Mouse (Mus musculus) layer of hippocampus, postnatal 14 days (tissue): ENCODE results near the gene Nkapd1. TPM values are rescaled to one million over a fixed set of nuclear protein-coding genes. Genes with fewer than 3 reads are reported as not detected.
"Not testable (repeated sequence)": the region's sequence is repeated elsewhere in the genome, so short reads cannot be mapped to it uniquely, and the experiment has no call there.

Experiments used
- DNase-seq, 2 experiments: peaks; one replicate each; pipeline ENCODE4 v3.0.0; 2021 to 2022; ENCODE audit warnings: low spot score in 2 of 2, mixed read lengths in 1 of 2
- long read RNA-seq, 2 experiments: library from polyadenylated mRNA; stranded (forward); transcript quantifications; one replicate each; pipeline ENCODE4 v2.0.0; 2021
- total RNA-seq, 2 experiments: library from RNA; stranded (reverse); gene quantifications; 2 replicates each; pipeline ENCODE4 v1.2.3; 2021

The Nkapd1 gene
- total RNA-seq, result 10 to 100 TPM; 22.9 to 23.9 TPM
- long read RNA-seq, experiment 1, transcript Nkapd1-203 (6 exons, 1,225 nt), result major isoform, 11 of 19 reads
- long read RNA-seq, experiment 1, partial matches to known transcripts, result 0 of 19 reads
- long read RNA-seq, experiment 1, other reads (novel, unspliced or antisense), result 6 of 19 reads
- long read RNA-seq, experiment 2, transcript Nkapd1-203 (6 exons, 1,225 nt), result major isoform, 10 of 16 reads
- long read RNA-seq, experiment 2, partial matches to known transcripts, result 0 of 16 reads
- long read RNA-seq, experiment 2, other reads (novel, unspliced or antisense), result 1 of 16 reads

DNA sequence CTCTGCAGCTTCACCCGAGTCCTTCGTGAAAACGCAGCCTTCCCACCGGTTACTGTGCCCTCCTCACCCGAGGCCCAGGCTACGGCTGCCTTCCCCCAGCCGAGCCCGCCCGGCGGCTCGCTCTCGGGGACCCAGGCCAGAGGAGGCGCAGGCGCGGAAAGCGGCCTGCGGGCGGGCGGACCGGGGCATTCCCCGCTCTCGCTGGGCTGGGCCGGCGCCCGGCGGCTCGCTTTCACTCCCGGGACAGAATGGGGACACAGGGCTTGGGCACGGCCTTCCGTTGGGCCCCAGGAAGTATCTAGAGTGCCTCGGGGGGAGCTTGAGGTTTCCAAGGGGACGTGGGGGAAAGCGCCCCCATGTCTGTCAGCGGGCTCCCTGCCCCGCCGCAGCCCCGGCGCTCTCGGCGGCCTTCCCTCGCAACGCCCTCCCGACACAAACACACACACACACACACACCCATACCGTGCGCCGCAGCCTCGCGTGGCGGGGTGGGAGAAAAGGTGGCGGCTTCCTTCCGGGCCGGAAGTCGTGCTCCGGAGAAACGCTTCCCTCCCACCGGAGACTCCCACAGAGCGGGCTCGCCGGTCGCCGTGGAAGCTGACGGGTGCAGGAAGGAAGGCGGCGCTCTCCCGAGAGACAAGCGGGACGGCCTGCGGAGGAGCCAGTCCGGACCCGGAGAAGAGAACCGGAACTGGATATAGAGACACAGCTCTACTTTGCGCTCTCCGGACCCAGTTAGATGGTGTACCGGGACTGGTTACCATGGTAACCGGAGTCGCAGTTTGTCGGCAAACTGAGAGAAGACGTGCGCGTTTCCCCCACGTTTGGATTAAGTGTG, at the start of gene Nkapd1, which contains the start of gene Pih1d2:
Nkapd1 (minus strand) TSS at position 699 of the 838 bp plus-strand sequence.
Pih1d2 (plus strand) TSS at position 556 of the 838 bp plus-strand sequence.
- DNase-seq, result peak; percentile 94 to 95

GRCm38 (mm10) chr9:50666442-50666841, 49.2 kb upstream of the Nkapd1 start:
- no peak for DNase-seq

GRCm38 (mm10) chr9:50664826-50665225, 47.6 kb upstream of the Nkapd1 start:
- DNase-seq, result peak in 1 of 2 experiments; percentile 62

DNA sequence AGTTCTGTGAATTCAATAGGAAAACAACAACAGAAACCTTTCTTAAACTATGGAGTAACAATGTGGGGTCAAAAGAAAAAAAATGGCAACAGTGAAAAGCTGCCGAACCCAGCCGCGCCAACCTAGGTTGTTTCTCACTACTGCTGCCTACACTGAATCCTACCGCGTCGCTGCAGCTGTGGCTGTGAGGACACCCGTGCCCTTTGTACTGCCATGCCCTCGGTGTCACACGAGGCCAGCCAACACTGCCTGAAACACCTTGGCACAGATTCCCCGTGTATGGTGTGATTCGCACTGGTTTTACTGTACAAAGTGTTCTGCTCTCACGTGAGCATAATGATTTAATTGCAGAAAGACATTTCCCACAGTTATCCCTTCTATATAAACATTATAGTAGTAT, 43.2 kb upstream of the Nkapd1 start:
- no peak for DNase-seq

DNA sequence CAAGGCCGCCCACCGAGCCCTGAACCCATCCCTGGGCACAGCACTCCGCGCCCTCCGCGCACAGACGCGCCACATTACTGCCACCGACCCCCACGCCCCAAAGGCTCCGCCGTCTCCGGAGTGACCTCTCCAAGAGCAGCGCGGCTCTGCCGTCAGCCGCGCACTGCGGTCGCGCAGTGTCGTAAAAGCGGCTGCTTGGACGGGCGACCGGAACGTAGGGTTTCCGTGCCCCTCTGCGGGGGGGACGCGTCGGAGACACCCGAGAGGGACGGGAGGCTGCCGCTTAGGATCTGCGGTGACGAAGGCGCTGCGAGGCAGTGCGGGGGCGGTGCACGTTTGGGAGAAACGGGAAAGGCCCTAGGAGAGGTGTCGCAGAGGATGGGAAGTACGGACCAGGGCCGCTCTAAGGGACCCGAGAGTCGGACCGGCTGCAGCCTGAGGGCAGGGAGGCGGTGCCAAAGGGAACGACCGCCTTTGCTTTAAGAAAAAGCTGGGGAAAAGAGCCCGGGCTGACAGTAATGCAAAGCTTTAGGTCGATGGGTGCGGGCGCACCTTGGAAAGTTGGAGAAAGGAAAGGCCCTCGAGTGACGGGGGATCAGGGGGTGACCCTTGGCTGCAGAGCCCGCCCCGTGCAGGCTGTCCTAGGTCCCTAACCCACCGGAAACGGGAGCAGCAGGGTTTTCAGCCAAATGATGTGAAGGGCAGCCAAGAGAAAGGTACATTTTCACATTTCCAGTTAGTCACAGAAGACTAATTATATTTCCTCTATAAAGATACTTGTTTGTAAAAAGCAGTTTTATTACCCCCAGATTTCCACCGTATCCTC, 42.3 kb upstream of the Nkapd1 start, which contains the start of gene Dlat:
Dlat (minus strand) TSS at position 389 of the 826 bp plus-strand sequence.
- DNase-seq, result peak; percentile 87 to 88

GRCm38 (mm10) chr9:50658941-50659388, 41.7 kb upstream of the Nkapd1 start:
- DNase-seq, result peak in 1 of 2 experiments; percentile 24

DNA sequence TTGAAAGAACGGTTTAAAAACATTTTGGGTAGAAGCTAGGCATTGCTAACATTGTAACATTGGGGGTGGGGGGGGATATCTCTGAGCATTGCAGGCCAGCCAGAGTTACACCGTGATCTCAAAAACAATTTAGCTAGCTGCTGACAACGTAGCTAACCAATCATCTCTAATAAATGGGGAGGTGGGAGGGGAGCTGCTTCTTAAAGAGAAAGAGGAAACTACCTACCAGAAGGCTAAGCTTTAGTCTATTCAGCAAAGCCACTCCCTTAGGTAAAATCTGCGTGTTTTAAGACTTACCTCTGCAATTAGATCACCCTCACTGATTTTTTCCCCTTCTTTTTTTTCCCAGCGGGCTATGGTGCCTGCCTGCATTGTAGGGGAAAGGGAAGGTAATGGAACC, 41.1 kb upstream of the Nkapd1 start:
- no peak for DNase-seq

DNA sequence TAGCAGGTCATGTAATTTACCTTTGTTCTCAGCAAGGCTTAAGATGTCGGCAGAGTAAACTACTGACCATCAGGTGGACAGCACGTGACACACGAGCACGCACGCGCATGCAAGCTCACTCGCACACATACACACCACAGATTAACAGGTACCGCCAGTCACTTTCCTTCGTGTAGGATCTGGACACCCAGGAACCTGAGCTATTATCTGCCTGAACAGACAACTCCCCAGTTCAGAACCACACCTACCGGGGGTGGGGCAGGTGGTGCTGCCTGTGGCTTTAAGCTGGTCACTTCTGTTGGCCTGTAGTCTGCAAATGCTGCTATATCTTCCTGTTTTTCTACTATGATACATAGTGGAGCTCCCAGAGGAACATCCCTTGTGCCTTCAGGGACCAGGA, 33.2 kb upstream of the Nkapd1 start:
- no peak for DNase-seq

GRCm38 (mm10) chr9:50646826-50647370, 29.6 kb upstream of the Nkapd1 start:
- no peak for DNase-seq

GRCm38 (mm10) chr9:50634270-50634669, 17.0 kb upstream of the Nkapd1 start:
- no peak for DNase-seq

DNA sequence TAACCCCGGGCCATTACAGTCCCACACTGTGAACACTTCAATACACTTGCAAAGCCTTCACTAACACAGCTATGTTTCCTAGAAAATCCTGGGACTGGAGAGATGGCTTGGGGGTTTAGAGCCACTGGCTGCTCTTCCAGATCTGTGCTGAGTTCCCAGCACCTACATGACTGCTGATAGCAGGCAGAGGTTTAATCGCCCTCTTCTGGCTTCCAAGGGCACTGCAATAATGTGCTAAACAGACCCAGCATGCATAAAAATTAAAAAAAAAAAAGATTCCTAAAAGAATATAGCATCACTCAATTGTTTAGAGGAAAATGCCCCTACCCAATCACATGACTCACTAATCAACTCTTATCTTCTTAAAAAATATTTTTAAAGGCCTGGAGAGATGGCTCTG, 15.8 kb upstream of the Nkapd1 start:
- no peak for DNase-seq

GRCm38 (mm10) chr9:50632016-50632688, 14.9 kb upstream of the Nkapd1 start:
- no peak for DNase-seq

GRCm38 (mm10) chr9:50630903-50631302, 13.6 kb upstream of the Nkapd1 start:
- DNase-seq, result not testable (repeated sequence)

GRCm38 (mm10) chr9:50617794-50618330, 598 bp upstream of the Nkapd1 start:
- no peak for DNase-seq

DNA sequence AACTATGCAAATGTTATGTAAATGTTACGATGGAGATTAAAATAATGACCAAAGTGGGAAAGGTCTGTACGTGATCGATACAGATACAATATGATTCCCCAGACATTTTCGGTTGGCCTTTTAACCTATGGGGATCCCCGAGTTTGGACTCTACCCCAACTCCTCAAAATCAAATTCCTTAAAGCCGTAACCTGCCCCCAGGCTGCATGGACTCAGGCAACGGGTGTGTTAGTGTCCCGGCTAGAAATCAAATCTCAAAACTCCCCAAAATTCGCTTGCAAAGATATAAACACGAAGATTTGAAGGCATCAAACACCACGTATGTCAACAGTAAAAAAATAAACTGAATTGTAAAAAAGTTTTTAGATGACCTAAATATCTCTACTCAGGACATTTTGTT, 1.1 kb downstream of the Nkapd1 start:
- no peak for DNase-seq

DNA sequence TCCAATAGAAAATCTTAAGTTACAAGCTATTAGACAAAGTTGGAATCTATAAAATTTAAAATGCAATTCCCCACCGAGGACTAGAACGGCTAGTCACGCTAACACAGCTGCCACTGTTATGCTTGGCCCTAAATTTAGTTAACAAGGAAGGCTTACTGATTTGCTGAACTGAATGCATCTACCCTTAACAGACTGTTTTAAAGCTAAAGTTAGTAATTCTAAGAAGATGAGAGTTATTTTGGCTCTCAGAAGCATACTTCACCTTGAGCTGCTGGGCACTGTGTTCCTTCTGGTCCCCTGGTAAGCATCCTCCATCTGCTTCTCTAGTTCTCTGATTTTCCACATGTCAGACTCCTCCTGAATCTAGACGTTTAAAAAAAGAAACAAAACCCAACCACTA, 5.1 kb downstream of the Nkapd1 start:
- no peak for DNase-seq

DNA sequence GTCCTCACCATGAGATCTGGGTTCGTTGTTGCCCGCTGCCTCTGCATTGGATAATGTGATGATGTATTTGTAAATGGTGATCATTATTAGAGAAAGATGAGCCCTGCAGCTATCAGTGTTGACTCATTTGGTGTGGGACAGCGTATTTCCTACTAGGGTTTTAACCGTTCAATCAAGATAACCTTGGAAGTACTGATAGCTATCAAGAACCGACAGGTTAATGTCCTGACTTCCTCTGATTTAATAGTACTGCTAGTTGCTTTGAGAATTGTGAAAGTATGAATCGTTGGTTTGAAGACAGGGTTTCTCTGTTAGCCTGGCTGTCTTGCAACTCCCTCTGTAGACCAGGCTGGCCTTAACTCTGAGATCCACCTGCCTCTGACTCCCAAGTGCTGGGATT, 12.9 kb downstream of the Nkapd1 start:
- DNase-seq, result no peak

DNA sequence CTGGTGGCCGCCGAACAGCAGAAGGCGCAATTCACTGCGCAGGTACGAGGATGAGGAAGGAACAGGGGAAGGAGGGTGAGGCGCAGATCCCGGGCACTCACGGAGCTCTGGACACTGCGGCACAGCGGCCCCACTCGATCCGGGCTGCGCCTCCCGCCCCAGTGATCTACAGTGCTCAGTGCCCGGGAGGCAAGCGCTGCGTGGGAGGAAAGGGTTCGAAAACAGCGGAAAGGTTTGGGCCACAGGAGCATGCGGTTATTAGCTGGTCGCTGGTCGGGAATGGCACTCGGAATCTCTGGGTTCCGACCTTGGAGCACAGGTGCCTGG, 13.3 kb downstream of the Nkapd1 start:
- DNase-seq, result no peak

DNA sequence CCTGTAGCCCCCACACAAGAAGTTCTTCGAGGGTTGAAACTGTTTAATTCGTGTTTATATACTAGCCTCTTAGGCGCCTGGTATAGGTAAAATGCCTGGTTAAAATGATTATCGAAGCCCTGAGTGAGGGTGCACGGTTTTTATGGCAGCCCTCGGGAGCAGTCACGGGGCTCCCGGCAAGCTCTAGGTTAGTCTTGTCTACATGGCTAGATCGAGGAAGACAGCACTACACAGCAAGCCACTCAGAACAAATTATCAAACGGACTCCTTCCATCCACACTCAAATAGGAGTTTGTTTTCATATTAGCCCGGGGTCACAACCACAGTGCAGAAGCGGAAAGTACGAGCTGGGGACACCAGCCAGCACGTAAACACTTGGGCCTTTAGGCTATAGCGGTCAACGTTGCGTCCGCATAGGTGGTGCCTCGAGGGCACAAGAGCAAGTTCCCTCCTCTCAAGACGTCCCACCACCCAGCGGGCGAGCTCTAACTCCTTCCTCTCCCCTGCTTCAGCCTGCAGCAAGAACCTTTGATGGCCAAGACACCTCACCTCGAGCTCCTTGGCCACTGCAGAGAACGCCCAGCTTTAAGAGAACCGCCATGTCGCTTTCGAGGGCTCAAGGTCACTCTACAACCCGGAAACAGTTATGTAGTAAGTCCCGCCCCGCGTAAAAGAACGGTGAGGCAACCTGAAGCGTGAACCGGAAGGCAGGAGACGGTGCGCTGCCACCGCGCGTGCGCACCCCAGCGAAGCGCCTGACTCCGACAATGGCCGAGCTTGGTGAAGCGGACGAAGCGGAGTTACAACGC, 13.9 kb downstream of the Nkapd1 start, which contains the start of the genes Sdhd and Timm8b:
Sdhd (minus strand) TSS at position 624 of the 809 bp plus-strand sequence.
Timm8b (plus strand) TSS at position 722 of the 809 bp plus-strand sequence.
- DNase-seq, result peak; percentile 92 to 96
